Mouse (Mus musculus) neural tube, embryonic 10.5 days (tissue): Measurements from ENCODE around the gene Crbn.

Source experiments
- DNase-seq: peaks from one replicate; pipeline ENCODE4 v3.0.0-alpha.2; 2017; ENCODE audit warnings: low spot score; ENCODE audit errors: extremely low spot score

Gene Crbn

DNA sequence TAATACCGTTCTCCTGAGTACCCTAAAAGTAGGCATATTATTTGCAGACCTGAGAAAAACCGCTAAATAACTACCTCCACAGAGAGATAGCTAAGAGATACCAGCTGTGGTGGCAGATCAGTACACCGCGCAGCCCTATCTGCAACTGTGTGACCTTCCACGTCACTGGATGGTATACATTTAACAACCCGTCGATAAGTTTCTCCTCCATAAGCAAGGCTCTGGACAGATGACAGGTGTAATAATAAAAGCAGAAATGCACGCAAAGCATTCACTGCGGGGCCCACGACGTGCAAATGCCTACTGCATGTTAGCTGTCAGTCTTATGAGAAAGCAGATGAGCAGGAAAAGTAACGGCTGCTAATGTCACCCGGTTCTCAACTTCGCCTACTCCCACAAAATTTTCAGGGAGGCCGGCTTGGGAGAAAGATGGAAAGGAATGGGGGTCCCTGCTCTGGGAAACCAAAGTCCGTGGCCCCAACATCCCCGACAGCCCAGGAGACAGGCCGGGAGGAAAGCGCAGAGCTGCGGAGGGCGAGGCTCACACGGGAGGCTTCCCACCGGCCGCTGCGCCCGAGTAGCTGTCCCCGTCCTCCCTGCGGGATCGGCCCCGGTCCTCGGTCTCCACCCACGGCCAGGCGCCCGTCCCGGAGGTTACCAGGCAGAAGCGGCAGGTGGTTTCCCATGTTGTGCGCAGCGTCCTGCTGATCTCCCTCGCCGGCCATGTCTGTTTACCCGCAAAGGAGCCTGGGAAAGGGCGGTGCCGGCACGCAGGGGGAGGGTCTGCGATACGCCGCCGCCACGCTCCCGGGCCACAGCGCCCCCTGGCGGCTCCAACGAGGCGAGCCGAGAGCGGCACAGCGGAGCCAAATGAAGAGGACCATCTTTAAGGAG is at the start of gene Crbn:
Crbn (minus strand) TSS at position 745 of the 894 bp plus-strand sequence.
- peak; percentile 91 for DNase-seq

DNA sequence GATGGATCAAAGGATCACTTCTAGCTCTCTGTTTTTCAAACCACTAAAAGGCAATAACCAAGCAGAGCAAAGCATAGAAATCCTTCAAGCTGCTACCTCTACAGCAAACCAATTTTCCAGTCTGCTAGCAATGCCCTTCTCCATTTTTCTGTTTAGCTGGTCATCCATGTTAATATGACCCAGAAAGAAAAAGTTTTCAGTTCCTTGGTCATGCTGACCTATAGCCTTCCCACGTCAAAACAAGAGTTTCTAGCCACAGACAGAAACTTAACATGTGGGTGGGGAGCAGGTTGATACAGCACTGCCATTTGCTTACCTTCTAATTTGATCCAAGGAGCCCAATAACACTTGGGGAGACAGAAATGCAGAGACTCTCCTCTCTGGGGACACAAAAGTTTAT is 40.3 kb upstream of the Crbn start:
- DNase-seq, result no peak

DNA sequence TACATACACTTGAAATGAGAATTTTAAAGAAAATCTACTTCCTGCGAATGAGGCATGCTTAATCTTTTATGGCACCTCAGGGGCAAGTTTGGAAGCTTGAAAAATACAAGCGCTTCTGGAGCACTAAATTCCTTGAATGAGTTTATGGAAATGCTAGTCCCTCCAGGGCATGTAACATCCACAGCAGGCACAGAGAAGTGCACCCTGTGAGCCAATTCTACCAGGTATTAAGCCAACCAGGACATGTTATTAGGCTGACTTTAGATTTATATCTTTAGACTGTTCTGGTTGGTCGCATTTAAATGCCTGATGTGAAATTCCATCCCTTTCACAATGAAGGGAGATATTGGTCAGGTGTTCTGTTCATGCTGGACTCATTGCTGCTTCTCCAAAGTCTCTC is 38.2 kb upstream of the Crbn start:
- DNase-seq, result no peak

DNA sequence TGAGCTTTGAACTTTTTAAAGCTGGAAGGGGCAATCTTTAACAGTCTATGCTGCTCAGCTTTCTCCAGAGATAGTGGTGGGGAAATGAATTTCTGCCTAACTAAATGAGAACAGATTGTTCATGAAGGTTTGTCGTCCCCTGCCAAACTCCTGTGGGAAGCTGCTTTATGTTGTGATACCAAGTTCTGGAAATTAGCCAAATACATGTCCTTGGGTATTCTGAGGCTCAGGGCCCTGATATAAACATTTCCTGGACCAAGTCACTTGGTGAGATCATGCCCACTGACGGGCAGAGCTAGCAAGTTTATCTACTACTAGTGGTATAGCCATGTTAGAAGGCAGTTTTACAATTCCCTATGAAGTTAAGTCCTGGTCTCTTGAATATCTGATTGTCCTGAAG is 35.4 kb upstream of the Crbn start:
- DNase-seq, result no peak

DNA sequence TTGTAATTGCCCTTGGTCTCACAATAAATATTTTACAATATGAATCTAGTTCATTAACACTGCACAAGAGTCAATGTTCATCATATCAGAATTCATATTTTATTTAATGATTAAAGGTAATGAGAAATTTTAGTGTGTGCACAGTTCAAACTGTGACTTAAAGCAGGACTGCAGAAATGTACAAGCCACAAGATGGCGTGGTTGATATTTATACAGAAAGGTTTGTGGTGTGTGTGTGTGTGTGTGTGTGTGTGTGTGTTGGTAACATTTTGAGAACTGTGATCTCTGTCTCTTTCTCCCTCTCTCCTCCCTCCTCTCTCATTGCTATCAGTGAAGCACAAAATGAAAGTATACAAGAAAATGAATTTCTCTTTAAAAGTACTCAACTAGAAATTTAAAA is 22.5 kb upstream of the Crbn start:
- no peak for DNase-seq

DNA sequence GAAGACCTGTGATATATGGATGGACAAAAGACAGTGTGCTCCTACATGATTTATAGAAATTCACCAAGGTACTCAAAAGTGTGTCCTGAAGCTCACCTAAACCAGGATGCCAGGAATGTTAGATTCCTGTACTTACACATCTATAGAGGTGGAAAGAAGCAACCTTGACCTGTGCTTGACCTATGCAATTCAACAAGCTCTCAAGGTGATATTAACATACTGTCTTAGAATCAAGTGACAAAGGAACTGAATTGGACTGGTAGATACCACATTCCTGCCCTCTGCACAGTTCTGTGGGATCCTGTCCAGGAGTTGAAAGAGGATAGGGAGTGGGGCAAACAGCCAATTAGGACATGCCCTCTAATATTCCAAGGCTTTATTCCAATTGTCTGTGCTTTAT is 20.7 kb upstream of the Crbn start:
- DNase-seq, result no peak

DNA sequence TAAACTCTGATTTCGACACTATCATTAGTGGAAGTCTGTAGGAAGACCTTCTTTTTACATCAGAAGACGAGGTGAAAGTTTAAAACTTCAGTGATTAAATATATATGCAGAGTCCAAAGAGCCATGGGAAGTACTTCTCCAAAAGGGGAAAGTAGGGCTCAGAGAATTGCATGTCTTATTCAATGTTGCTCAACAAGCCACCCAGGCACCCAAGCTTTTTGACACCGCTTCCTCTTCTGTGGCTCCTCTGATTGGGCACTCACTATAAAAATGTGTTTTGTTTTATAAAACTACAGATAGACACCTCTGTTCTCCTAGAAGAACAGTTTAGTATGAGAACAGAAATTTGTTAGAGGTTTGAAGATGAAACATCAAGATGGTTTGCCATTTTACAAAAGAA is 20.0 kb upstream of the Crbn start:
- no peak for DNase-seq

DNA sequence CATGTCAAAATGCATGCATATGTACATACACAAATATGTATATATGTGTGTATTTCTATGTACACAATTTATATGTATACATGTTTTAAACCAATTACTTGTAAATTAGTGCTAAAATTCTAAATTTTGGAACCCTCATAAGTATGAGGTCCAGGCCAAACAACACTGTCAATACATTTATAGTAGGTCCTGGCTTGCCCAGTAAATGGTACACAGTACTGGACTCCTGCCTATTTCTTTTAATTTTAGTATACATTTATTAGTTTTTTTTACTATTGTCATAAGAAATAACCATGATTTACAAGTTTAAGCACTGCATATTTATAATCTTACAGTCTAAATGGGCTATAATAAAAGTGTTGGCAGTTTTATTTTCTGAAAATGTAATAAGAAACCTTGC is 19.4 kb upstream of the Crbn start:
- DNase-seq, result no peak

DNA sequence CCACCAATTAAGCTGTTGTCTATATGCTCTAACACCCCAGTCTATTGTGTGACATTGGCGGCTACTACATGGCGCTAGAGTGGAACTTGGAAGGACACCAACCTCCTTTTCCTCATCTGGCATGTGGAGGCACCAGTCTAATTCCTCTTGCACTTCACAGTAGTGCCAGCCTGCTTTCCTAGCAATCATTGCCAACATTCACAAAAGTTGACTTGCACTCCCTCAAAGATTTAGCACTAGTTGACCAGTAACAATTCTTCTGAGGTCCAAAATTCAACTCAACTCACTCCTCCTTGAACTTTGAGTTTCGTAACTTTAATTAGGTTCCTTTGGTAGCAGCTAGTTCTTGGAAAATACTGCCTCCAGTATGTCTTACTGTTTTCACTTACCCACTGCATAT is 10.8 kb upstream of the Crbn start:
- no peak for DNase-seq

DNA sequence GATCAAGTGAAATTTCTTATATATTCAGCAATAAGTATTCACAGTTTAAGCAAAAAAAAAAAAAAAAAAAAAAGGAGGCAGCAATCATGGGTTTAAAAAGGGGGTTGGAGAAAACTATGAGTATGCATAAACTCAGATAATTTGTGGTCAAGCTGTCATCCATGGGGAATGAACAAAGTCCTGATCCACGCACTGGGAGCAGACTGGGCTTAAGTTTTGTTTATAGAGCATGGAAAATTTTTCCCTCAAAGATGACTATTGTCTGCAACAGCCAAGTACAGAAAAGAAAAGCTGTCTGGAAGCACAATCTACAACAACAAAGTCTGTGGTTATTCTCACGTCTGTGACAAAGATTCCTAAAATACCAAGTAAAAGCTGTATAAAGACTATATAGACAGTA is 9.3 kb upstream of the Crbn start:
- no peak for DNase-seq

DNA sequence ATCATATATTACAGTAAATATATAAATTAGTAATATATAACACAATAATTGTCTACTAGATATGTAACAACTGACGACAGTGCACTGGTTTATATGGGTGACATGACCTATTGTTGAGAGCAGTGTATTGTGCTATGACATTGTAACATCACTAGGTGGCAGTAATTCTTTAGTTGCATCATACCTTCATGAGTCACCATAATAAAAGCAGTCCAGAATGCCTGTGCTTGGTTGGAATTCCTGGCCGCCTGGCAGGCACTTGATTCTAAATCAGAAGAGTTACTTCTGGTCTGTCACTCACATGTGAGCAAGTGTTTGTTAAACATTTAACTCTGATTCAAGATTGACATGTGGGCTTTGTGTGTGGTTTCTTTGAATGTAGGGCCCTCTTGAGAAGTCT is 5.0 kb upstream of the Crbn start:
- DNase-seq, result peak; percentile 18

DNA sequence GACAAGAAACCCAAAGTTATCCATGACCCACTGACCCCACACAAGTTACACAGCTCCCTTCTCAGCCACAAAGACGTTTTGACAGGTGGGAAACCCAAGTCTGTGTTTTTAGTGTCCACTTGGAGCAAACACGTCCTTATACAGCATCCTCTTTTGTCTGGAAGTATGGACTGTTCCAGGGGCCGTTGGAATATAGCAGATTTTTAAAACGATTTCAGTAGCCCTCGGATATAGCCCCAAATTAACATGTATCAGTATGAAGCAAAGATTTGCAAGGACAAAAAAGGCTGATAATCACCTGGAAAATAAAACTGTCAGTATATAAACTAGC is 315 bp upstream of the Crbn start:
- DNase-seq, result no peak

DNA sequence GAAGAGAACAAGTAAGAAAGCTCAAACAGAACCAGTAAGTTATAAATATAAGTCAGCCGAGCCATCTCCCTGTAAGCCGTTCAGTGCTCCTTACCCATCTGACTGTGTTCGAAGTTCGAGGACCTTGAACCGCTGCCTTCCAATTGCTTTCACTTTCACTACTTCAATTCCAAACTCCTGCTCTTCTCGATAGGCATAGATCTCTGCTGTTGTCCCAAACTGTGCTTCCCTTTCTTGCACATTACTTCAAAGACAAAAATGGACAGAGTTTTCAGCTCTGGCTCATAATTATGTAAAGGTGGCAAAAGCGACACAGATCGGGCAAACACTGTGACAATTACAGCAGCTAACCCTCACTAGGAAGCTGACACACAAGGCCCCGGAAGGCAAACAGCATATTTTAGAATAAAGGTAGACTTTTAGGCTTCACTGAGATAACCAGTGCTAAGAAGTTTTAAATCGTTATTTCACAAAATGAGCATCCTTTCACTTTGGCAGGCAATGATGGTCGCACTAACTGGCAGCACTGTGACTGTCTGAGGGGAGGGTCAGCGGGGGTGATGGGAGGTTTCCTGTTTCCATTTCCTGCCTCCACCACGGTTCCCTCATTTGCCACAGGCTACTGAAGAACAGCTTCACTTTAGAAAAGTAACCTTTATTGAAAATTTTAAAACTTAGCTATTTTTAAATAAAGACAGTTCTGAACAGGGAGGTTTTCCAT is 5.6 kb downstream of the Crbn start:
- no peak for DNase-seq

DNA sequence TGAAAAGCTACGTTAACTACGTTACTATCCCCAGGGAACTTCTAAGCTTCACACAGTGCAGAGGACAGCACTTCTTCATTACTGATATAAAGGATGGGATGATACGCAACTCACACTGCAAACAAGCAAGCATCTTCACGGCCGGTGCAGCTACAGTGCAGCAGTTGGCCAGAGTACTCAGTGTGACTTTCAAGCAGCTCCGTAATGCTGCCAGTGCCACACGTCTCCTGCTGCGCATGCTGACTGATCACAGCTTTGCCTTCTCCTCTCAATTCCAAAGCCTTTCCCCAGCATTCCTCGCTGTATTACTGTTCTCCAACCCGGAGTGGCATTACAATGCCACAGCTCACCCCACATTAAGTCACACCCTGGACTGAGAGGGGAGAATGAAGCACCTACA is 6.3 kb downstream of the Crbn start:
- no peak for DNase-seq

DNA sequence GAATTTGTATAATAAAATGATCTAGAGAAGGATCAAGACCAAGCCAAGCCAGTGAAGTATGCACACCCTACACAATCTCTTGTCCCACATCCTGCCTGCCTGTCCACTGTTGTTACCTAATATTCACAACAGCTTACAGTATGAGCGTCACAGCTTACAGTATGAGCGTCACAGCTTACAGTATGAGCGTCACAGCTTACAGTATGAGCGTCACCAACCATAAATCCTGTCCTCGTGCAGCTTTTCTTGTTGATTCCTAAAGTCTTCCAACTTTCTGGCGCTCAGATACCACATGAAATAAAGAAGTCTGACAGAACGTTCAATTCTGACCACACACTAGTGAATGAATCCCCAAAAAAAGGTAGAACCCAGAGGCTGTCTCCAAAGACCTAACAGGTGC is 6.8 kb downstream of the Crbn start:
- DNase-seq, result no peak

DNA sequence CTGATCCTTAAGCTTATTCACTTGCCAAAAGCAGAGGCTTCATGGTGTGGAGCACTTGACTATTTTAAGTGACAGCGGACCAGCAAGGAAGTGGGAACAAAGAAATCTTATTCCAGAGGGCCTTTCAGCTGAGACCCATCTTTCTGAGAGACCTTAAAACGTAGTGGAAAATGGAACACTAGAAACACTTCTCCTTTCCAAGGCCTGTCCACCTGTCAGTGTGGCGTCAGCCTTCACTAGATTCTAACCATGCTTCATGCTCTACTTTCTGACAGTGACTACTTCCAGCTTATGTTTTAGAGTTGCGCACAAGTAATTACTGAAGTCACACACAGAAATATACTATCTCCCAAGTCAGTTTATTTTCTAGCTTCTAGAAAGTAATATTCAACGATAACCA is 7.4 kb downstream of the Crbn start:
- DNase-seq, result no peak

DNA sequence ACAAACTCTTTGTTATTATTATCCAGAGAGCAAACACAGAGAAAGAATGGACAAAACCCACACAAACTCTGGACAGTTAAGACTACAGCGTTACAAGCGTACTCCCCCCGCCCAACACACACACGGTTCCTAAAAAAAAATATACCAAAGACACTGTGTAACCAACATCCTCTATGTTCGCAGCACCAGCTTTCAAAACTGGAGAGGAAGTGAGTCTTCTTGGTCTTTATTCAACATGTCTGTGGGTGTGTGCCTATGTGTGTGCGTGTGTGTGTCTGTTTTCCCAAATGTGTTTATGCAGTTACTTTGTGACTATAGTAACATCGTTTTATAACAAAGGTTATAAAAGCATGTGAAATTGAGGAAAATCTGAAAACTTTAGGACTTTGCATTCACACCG is 8.4 kb downstream of the Crbn start:
- DNase-seq, result no peak

DNA sequence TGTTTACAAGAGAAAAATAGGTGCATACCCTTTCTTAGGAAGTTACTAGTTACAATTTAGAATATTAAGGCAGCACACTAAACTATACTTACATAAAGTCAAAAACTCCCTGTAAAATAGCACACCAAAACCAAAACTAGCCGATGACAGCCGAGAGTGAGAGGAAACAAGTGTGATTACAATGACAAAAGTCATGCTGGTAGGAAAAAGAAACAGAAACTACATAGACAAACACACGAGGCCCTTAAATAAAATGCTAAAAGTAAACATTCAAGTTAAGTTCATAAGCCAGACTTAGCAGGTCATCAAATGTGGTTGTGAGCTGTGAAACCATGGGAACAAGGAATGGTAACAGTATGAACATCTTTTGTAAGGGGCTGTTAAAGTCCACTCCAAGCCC is 12.7 kb downstream of the Crbn start:
- no peak for DNase-seq

DNA sequence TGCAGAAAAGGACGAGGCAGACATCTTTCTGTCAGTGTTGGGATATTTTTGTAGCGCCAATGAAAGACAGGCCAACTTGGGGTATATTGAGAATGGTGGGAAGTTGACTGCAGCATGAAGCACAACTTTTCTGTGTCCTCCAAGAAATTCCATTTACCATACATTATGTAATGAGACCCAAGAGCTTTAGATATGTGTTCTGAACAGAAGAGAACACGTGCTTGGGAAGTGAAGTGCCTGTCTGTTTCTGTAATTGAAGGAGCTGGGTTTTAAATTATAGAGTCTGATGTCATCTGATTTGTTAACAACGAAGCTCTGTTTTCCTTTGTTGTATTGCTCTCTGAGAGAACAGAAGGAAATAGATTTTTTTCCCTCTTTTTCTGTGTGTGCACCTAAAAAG is 29.8 kb downstream of the Crbn start:
- DNase-seq, result no peak

DNA sequence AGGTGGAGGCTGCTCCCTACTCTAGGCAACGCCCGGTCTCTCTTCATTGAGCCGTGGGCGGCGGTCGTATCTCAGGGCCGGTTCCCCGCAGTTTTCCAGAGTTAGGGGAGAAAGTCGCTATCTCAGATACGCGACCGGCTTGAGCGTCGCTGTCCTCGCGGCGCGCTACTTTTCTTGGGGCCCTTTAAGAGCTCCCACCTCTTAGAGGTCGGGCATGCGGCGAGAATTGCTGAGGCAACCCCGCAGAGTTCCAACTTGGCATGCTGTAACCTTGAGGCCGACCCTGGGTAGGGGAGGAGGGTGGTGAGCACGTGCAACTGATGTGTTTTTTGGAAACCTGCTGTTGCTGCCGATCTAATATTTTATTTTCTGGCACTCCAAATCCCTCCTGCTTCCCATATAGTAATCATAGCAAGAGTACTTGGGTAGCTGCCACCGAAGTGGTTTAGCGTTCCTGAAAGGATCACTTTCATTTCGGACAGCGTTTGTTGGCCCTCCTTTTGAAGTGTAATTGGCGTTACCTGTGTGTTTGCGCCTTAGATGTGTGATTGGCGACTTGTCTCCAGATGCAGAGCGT is 30.5 kb downstream of the Crbn start:
- no peak for DNase-seq

DNA sequence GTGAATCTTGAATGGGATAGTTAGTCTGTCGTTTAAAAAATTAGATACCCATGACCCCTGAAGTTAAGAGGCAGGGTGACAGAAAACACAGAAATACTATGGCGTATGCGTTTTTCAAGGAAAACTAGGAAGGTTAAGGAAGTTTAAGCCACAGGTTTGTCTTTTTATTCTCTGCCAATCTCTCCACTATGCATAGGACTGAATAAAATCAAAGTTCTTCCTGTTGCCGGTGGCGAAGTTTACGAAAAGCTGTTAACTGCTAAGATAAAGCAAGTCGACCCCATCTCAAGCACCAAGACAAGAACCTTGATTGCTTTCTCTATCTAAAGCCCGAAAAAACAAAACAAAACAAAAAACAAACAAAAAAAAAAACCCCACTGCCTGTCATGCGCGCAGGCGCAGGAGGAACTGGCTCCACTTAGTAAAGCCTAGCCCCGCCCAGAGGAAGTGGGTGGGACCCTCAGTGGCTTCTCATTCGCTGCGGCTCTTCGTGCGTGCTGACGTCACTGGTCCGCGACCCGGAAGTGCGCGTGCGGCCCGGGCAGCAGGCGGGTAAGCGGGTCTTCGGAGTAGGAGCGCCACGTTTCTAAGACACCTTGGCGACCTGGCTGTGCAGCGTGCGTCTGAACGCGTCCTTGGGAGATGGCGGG is 31.1 kb downstream of the Crbn start, which contains the start of gene Trnt1:
Trnt1 (plus strand) TSS at position 481 of the 650 bp plus-strand sequence.
- DNase-seq, result peak; percentile 96

DNA sequence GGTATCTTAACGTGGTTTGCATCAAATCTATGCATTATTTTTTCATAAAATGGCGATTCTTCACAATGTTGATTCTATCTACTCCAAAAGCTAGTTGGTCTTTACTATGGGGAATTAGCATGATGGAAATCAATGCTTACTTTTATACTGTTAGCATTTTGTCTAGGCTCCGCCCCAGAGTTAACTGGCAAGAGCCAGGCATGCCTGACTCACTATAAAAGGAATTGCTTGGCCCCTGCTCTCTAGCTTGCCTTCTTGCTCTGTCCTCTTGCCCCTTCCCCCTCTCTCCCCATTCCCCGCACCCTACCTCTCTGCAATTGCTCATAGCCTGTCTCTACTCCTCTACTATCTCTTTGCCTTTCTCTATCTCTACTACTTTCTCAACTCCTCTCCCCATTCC is 33.1 kb downstream of the Crbn start:
- DNase-seq, result no peak
